Mouse (Mus musculus): ENCODE data around the gene Cobll1. TPM values are rescaled to one million over a fixed set of nuclear protein-coding genes. Genes with fewer than 3 reads are reported as not detected.

The Cobll1 gene
- polyA plus RNA-seq, 1 experiment from 2014 or later: 2.7 TPM

DNA sequence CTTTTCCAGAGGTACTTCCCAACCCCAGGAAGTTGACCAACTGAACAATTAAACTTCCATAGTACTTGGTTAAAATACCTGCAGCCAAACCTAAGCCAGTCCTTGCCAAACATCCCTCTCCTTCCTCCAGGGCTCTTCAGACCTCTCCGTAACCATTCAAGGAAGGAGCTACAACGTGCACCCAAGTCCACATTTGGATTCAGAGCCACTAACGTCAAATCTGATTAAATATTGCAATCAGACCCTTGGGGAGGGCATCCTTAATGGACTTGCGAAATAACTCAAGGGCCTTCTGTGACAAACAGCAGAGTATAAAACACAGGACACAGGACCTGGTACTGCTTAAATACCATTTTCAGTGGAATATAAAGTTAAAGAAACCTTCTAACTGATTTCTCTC, 126.0 kb downstream of the Cobll1 start:
- H3K36me3 ChIP-seq (ENCODE audit: control insufficient read depth, insufficient read depth, low read length): no peaks in the 10 kb centered on the region
- ATAC-seq (ENCODE audit: low read depth): no peak
- no peaks in the 10 kb centered on the region for H3K27me3 ChIP-seq (ENCODE audit: control insufficient read depth, insufficient read depth, low read length)
- H3K4me3 ChIP-seq (ENCODE audit: low read depth, low read length): no peak overlapping the region
- H3K9ac ChIP-seq (replicated peaks; ENCODE audit: low read depth, low read length): no peak overlapping the region
- H3K27ac ChIP-seq (ENCODE audit: low read depth, low read length): no peak overlapping the region
- H3K4me2 ChIP-seq (ENCODE audit: low read depth, low read length): no peak overlapping the region
- 81% methylated on average over 4 of the region's 4 CpGs for WGBS
- H3K4me1 ChIP-seq (ENCODE audit: control insufficient read depth, insufficient read depth, low read length): no peaks in the 10 kb centered on the region
- H3K9me3 ChIP-seq (ENCODE audit: control insufficient read depth, low read length): no peaks in the 10 kb centered on the region

DNA sequence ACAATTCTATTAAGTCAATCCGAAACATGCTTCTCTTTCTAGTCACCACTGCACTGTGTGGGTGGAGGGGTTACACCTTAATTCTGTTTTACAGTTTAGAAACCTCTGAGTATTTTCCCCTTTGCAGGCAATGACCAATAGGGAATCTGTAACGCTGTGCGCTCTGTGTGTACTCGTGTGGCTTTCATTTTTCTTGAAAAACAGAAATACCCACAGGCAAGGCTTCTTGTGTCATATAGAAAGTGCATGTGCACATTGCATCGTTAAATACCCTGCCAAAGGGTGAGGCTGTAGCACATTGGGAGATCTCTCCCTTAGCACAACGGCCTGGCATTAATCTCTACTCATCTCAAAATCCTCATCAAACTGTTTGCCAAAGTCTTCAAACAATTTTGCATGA, 134.6 kb downstream of the Cobll1 start:
- no peaks in the 10 kb centered on the region for H3K9me3 ChIP-seq (ENCODE audit: control insufficient read depth, low read length)
- ATAC-seq (ENCODE audit: low read depth): no peak
- H3K27ac ChIP-seq (ENCODE audit: low read depth, low read length): no peak overlapping the region
- no peaks in the 10 kb centered on the region for H3K4me1 ChIP-seq (ENCODE audit: control insufficient read depth, insufficient read depth, low read length)
- no peak overlapping the region for H3K4me3 ChIP-seq (ENCODE audit: low read depth, low read length)
- WGBS: 90% methylated on average over 6 of the region's 6 CpGs
- no peak overlapping the region for H3K9ac ChIP-seq (replicated peaks; ENCODE audit: low read depth, low read length)
- H3K36me3 ChIP-seq (ENCODE audit: control insufficient read depth, insufficient read depth, low read length): no peaks in the 10 kb centered on the region
- H3K4me2 ChIP-seq (ENCODE audit: low read depth, low read length): no peak overlapping the region
- no peaks in the 10 kb centered on the region for H3K27me3 ChIP-seq (ENCODE audit: control insufficient read depth, insufficient read depth, low read length)

DNA sequence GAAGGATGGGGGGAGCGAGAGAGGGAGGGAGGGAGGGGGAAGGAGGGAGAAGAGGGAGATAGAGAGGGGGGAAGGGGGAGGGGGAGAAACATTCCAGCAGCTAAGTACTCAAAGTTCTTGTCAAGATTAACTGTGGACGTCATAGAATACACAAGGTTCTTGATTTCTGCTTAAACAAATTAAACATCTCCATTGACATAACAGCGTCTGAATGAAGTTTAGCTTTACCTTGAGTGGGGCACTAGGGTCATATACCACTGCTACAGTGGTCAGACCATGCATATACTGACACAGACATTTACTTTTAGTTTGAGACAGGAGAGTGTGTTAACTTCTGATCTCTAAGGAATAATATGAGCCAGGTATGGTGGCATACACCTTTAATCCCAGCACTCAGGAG, 135.4 kb downstream of the Cobll1 start:
- 92% methylated on average over 3 of the region's 3 CpGs for WGBS
- no peaks in the 10 kb centered on the region for H3K4me1 ChIP-seq (ENCODE audit: control insufficient read depth, insufficient read depth, low read length)
- no peak overlapping the region for H3K27ac ChIP-seq (ENCODE audit: low read depth, low read length)
- H3K4me2 ChIP-seq (ENCODE audit: low read depth, low read length): no peak overlapping the region
- ATAC-seq (ENCODE audit: low read depth): no peak
- no peaks in the 10 kb centered on the region for H3K27me3 ChIP-seq (ENCODE audit: control insufficient read depth, insufficient read depth, low read length)
- H3K4me3 ChIP-seq (ENCODE audit: low read depth, low read length): no peak overlapping the region
- no peaks in the 10 kb centered on the region for H3K9me3 ChIP-seq (ENCODE audit: control insufficient read depth, low read length)
- H3K9ac ChIP-seq (replicated peaks; ENCODE audit: low read depth, low read length): no peak overlapping the region
- no peaks in the 10 kb centered on the region for H3K36me3 ChIP-seq (ENCODE audit: control insufficient read depth, insufficient read depth, low read length)

DNA sequence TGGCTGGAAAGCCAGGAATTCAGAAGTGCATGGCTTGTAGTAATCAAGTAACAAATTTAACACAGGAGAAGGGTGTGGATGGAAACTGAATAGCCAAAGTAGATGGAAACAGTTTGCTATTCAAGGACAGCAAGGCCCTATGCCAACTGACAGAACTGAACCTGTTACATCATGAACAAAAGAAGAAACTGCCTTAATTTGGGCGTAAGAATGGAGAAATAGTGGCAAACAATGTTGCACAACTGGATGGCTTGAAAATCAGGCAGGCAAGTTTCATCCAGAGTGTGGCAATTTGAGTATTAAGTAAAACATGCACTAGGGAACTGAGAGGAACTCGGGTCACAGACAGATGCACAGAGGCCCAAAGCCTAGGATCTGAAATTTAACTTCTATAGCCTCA, 137.8 kb downstream of the Cobll1 start:
- WGBS: 83% methylated on average over 2 of the region's 2 CpGs
- Histone ChIP-seq H3K36me3 (ENCODE audit: control insufficient read depth, insufficient read depth, low read length) (no peaks in the 10 kb centered on the region), H3K9me3 (ENCODE audit: control insufficient read depth, low read length) (no peaks in the 10 kb centered on the region), H3K4me1 (ENCODE audit: control insufficient read depth, insufficient read depth, low read length) (no peaks in the 10 kb centered on the region), H3K4me2 (ENCODE audit: low read depth, low read length) (no peak overlapping the region), H3K9ac (replicated peaks; ENCODE audit: low read depth, low read length) (no peak overlapping the region), H3K4me3 (ENCODE audit: low read depth, low read length) (no peak overlapping the region), H3K27me3 (ENCODE audit: control insufficient read depth, insufficient read depth, low read length) (no peaks in the 10 kb centered on the region), H3K27ac (ENCODE audit: low read depth, low read length) (no peak overlapping the region)
- no peak for ATAC-seq (ENCODE audit: low read depth)

DNA sequence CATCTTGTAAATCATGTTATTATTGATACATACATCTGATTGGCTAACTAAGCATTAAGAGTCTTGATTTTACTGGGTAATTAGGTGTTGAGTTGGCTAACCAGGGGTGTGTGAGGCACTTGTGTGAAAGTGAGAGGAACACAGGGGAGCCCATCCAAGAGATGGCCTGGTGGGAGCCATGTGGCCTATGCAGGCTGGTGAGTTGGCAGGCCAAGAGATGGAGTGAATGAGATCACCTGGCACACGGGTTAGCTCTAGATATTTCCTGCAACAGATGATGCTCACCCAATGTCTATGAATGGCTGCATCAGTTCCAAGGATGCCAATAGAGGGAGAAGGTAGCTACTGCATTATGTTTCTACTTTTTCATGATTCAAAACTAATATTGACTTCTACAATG, 139.2 kb downstream of the Cobll1 start:
- no peak overlapping the region for H3K27ac ChIP-seq (ENCODE audit: low read depth, low read length)
- H3K4me1 ChIP-seq (ENCODE audit: control insufficient read depth, insufficient read depth, low read length): no peaks in the 10 kb centered on the region
- no peak overlapping the region for H3K4me2 ChIP-seq (ENCODE audit: low read depth, low read length)
- no peaks in the 10 kb centered on the region for H3K27me3 ChIP-seq (ENCODE audit: control insufficient read depth, insufficient read depth, low read length)
- ATAC-seq (ENCODE audit: low read depth): no peak
- H3K36me3 ChIP-seq (ENCODE audit: control insufficient read depth, insufficient read depth, low read length): no peaks in the 10 kb centered on the region
- no peak overlapping the region for H3K9ac ChIP-seq (replicated peaks; ENCODE audit: low read depth, low read length)
- no peak overlapping the region for H3K4me3 ChIP-seq (ENCODE audit: low read depth, low read length)
- no peaks in the 10 kb centered on the region for H3K9me3 ChIP-seq (ENCODE audit: control insufficient read depth, low read length)
- 89% methylated on average over 1 of the region's 1 CpGs for WGBS

DNA sequence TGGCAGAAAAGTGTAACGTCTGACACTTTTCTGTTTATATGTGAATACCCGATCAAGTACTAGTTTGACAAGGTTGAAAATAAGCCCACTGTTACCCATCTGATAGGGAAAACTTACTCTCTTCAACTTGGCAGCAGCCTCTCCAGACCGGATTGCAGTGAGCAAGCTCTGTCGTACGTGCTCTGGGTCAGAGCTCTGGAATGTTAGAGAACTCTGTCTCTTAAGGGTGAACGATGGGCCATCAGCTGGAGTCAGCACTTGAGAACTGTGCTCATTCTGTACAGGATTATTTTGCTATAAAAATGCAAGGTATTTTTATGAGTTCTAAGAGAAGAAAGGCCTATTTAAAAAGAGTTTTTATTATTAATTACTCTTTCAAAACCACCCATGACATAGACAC, 143.6 kb downstream of the Cobll1 start:
- Histone ChIP-seq H3K27ac (ENCODE audit: low read depth, low read length) (no peak overlapping the region), H3K9ac (replicated peaks; ENCODE audit: low read depth, low read length) (no peak overlapping the region), H3K27me3 (ENCODE audit: control insufficient read depth, insufficient read depth, low read length) (no peaks in the 10 kb centered on the region), H3K4me1 (ENCODE audit: control insufficient read depth, insufficient read depth, low read length) (no peaks in the 10 kb centered on the region), H3K9me3 (ENCODE audit: control insufficient read depth, low read length) (no peaks in the 10 kb centered on the region), H3K4me2 (ENCODE audit: low read depth, low read length) (no peak overlapping the region), H3K36me3 (ENCODE audit: control insufficient read depth, insufficient read depth, low read length) (no peaks in the 10 kb centered on the region), H3K4me3 (ENCODE audit: low read depth, low read length) (no peak overlapping the region)
- no peak for ATAC-seq (ENCODE audit: low read depth)
- 86% methylated on average over 6 of the region's 6 CpGs for WGBS

DNA sequence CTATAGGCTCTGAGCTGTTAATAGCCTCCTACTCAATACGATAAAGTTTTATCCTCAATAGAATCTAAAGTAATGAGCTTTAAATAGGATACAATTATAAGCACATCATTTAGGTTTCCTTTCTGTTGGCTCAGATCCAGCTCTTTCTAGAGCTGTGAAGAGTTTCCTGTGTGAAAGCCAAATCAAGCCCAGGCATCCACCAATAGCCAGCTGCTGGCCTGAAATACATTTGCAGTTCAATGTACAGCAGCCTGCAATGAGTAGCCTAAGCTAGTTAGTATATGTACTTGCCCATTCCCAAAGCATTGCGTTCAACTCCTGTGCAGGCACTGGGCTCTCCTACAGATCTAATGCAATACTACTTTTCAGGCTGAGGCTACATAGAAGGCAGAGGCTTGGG, 145.2 kb downstream of the Cobll1 start:
- WGBS: 69% methylated on average over 2 of the region's 2 CpGs
- Histone ChIP-seq H3K4me3 (ENCODE audit: low read depth, low read length) (no peak overlapping the region), H3K9ac (replicated peaks; ENCODE audit: low read depth, low read length) (no peak overlapping the region), H3K9me3 (ENCODE audit: control insufficient read depth, low read length) (no peaks in the 10 kb centered on the region), H3K4me1 (ENCODE audit: control insufficient read depth, insufficient read depth, low read length) (no peaks in the 10 kb centered on the region), H3K4me2 (ENCODE audit: low read depth, low read length) (no peak overlapping the region), H3K27me3 (ENCODE audit: control insufficient read depth, insufficient read depth, low read length) (no peaks in the 10 kb centered on the region), H3K27ac (ENCODE audit: low read depth, low read length) (no peak overlapping the region), H3K36me3 (ENCODE audit: control insufficient read depth, insufficient read depth, low read length) (no peaks in the 10 kb centered on the region)
- no peak for ATAC-seq (ENCODE audit: low read depth)

DNA sequence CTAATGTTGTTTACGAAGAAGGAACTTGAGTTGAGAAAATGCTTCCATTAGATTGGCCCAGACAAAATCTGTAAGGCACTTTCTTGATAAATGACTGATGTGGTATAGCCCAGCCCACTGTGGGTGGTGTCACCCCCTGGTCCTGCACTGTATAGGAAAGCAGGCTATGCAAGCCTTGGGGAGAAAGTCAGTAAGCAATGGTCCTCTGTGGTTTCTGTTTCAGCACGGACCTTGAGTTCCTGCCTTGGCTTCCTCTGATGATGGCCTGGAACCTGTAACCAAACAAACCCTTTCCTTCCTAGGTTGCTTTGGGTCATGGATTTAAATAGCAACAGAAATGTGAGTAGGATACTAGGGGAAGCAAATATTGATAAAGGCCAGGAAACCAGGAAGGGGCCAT, 148.2 kb downstream of the Cobll1 start:
- Histone ChIP-seq H3K4me3 (ENCODE audit: low read depth, low read length) (no peak overlapping the region), H3K36me3 (ENCODE audit: control insufficient read depth, insufficient read depth, low read length) (no peaks in the 10 kb centered on the region), H3K9me3 (ENCODE audit: control insufficient read depth, low read length) (no peaks in the 10 kb centered on the region), H3K4me2 (ENCODE audit: low read depth, low read length) (no peak overlapping the region), H3K27ac (ENCODE audit: low read depth, low read length) (no peak overlapping the region), H3K27me3 (ENCODE audit: control insufficient read depth, insufficient read depth, low read length) (no peaks in the 10 kb centered on the region), H3K4me1 (ENCODE audit: control insufficient read depth, insufficient read depth, low read length) (no peaks in the 10 kb centered on the region), H3K9ac (replicated peaks; ENCODE audit: low read depth, low read length) (no peak overlapping the region)
- no peak for ATAC-seq (ENCODE audit: low read depth)
- 88% methylated on average over 2 of the region's 2 CpGs for WGBS

DNA sequence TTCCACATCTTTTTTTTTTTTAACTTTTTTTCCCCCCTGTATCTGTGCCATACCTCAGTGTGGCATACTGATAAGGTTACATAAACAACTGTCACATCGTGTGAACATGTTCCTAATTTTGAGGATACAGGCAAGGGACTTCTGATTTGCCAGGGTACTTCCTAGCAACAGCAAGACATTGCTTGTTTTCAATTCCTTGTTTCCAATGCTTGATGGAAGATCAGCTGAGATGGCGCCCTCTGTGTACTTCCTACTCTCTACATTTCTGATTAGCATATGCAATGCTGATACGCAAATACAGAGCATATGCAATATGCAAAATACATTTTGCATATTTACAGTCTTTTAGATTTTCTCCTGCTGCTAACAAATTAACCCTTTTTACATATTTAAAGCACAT, 152.0 kb downstream of the Cobll1 start:
- Histone ChIP-seq H3K4me3 (ENCODE audit: low read depth, low read length) (no peak overlapping the region), H3K27ac (ENCODE audit: low read depth, low read length) (no peak overlapping the region), H3K4me1 (ENCODE audit: control insufficient read depth, insufficient read depth, low read length) (no peaks in the 10 kb centered on the region), H3K27me3 (ENCODE audit: control insufficient read depth, insufficient read depth, low read length) (no peaks in the 10 kb centered on the region), H3K36me3 (ENCODE audit: control insufficient read depth, insufficient read depth, low read length) (no peaks in the 10 kb centered on the region), H3K9ac (replicated peaks; ENCODE audit: low read depth, low read length) (no peak overlapping the region), H3K4me2 (ENCODE audit: low read depth, low read length) (no peak overlapping the region), H3K9me3 (ENCODE audit: control insufficient read depth, low read length) (no peaks in the 10 kb centered on the region)
- no peak for ATAC-seq (ENCODE audit: low read depth)
- 83% methylated on average over 3 of the region's 3 CpGs for WGBS

DNA sequence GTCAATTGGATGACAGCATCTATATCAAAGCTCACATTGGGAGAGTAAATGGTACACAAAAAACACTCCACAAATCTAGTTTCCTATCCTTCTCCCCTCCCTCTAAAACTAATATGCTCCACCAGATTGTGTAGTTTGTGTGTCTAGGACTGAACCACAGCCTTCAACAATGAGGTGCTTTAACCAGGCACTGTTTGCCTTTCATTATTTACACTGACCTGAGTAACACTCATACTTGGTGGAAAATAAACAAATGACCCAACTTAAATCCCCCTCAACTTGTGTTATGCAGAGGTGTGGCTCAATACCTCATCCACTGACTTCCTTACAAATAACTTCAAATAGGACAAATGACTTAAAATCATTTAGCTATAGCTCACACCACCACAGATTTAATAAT, 155.8 kb downstream of the Cobll1 start:
- Histone ChIP-seq H3K9me3 (ENCODE audit: control insufficient read depth, low read length) (no peaks in the 10 kb centered on the region), H3K9ac (replicated peaks; ENCODE audit: low read depth, low read length) (no peak overlapping the region)

More for the DNA sequence above, 155.8 kb downstream of the Cobll1 start:
- Histone ChIP-seq H3K4me1 (ENCODE audit: control insufficient read depth, insufficient read depth, low read length) (no peaks in the 10 kb centered on the region), H3K36me3 (ENCODE audit: control insufficient read depth, insufficient read depth, low read length) (no peaks in the 10 kb centered on the region), H3K4me3 (ENCODE audit: low read depth, low read length) (no peak overlapping the region), H3K27me3 (ENCODE audit: control insufficient read depth, insufficient read depth, low read length) (no peaks in the 10 kb centered on the region), H3K27ac (ENCODE audit: low read depth, low read length) (no peak overlapping the region), H3K4me2 (ENCODE audit: low read depth, low read length) (no peak overlapping the region)
- ATAC-seq (ENCODE audit: low read depth): no peak
